Mouse (Mus musculus): ENCODE measurements around the gene Ptpn3. TPM values are rescaled to one million over a fixed set of nuclear protein-coding genes. Genes with fewer than 3 reads are reported as not detected.
"Not testable (repeated sequence)": the region's sequence is repeated elsewhere in the genome, so short reads cannot be mapped to it uniquely, and the experiment has no call there.

Ptpn3 gene
- total RNA-seq, 2 experiments from 2014 or later = 22.8 to 35.6 TPM

- DNase-seq = no peak
These were observed 76.9 kb downstream of the Ptpn3 start for GRCm38 (mm10) chr4:57224776-57225175.

- DNase-seq = no peak
These were observed 83.9 kb downstream of the Ptpn3 start for GRCm38 (mm10) chr4:57217746-57218145.

GRCm38 (mm10) chr4:57216535-57216934 lies 85.1 kb downstream of the Ptpn3 start:
- peak in 1 of 2 experiments; percentile 13 for DNase-seq

GRCm38 (mm10) chr4:57214852-57215251 lies 86.8 kb downstream of the Ptpn3 start:
- no peak for DNase-seq

- DNase-seq = no peak
These were observed 87.5 kb downstream of the Ptpn3 start for GRCm38 (mm10) chr4:57214114-57214513.

GRCm38 (mm10) chr4:57211706-57212105 lies 89.9 kb downstream of the Ptpn3 start:
- no peak for DNase-seq

- DNase-seq = no peak
These were observed 95.7 kb downstream of the Ptpn3 start for GRCm38 (mm10) chr4:57205908-57206307.

GRCm38 (mm10) chr4:57204780-57205179 lies 96.9 kb downstream of the Ptpn3 start:
- no peak for DNase-seq

- peak; percentile 69 to 71 for DNase-seq
These were observed 98.8 kb downstream of the Ptpn3 start for GRCm38 (mm10) chr4:57202660-57203361.

GRCm38 (mm10) chr4:57202132-57202531 lies 99.5 kb downstream of the Ptpn3 start:
- DNase-seq = no peak

- DNase-seq = no peak
These were observed 101.0 kb downstream of the Ptpn3 start for GRCm38 (mm10) chr4:57200661-57201060.

GRCm38 (mm10) chr4:57198666-57199393 lies 102.8 kb downstream of the Ptpn3 start:
- not testable (repeated sequence) for DNase-seq

GRCm38 (mm10) chr4:57191543-57192283 lies 109.9 kb downstream of the Ptpn3 start:
- no peak for DNase-seq

GRCm38 (mm10) chr4:57189881-57190280 lies 111.8 kb downstream of the Ptpn3 start:
- no peak for DNase-seq

- DNase-seq = no peak
These were observed 115.6 kb downstream of the Ptpn3 start for GRCm38 (mm10) chr4:57186035-57186434.

GRCm38 (mm10) chr4:57185462-57185861 lies 116.2 kb downstream of the Ptpn3 start:
- no peak for DNase-seq

- DNase-seq = no peak
These were observed 118.1 kb downstream of the Ptpn3 start for GRCm38 (mm10) chr4:57183493-57183892.

GRCm38 (mm10) chr4:57181538-57181937 lies 120.1 kb downstream of the Ptpn3 start:
- DNase-seq = peak; percentile 29 to 51

GRCm38 (mm10) chr4:57178881-57179280 lies 122.8 kb downstream of the Ptpn3 start:
- DNase-seq = no peak

- DNase-seq = peak in 1 of 2 experiments; percentile 11
These were observed 126.3 kb downstream of the Ptpn3 start for GRCm38 (mm10) chr4:57175329-57175728.

- no peak for DNase-seq
These were observed 128.8 kb downstream of the Ptpn3 start for GRCm38 (mm10) chr4:57172861-57173260.

GRCm38 (mm10) chr4:57171817-57172216 lies 129.8 kb downstream of the Ptpn3 start:
- DNase-seq = no peak

- no peak for DNase-seq
These were observed 133.0 kb downstream of the Ptpn3 start for GRCm38 (mm10) chr4:57168680-57169079.
